Mouse (Mus musculus): Measurements from ENCODE around the gene Dtx1. TPM values are rescaled to one million over a fixed set of nuclear protein-coding genes. Genes with fewer than 3 reads are reported as not detected.
A peak's percentile ranks its signal among the peaks of the same experiment; 100 is the strongest.

Gene Dtx1
- total RNA-seq, 2 experiments from 2014 or later: 84.4 to 90.4 TPM

DNA sequence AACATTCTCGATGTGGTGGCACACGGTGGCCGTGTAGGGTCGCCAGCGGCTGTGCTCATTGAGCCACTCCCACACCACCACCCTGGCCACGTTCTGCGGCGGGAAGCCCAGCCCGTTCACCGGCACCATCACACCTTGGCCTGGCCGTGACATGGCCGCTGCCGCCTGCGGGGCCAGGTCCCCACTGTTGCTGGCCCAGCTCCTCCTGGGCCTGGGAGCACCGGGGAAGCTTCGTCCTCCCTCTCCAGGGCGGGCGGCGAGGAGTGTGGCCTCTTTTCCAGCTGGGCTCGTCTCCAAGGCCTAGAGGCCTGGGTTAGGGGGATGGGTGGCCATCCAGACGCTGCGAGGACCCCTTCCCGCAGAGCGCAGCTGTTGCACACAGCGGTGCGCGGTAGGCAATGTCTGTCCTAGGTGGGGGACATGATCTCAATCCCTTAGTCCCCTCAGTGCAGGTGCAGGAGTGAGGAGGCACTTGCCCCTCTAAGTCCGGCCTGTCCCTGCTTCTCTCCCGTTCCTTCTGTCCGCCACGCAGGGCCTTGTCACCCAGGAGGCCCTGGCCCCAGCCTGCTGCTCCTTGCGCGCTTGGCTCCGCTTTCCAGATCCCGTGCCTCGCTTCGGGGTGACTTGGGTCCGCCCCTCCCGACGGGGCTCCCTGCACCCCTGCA is 1.4 kb downstream of the Dtx1 start:
- peak in 1 of 2 experiments; percentile 77 for DNase-seq (ENCODE audit: extremely low spot score in 1 of 2, low spot score in 2 of 2)
- intact Hi-C loops (cut with DNase I): loop anchor here (2.0 kb wide), 1 partner anchor 29 kb away; no protein-coding TSS in a partner anchor

DNA sequence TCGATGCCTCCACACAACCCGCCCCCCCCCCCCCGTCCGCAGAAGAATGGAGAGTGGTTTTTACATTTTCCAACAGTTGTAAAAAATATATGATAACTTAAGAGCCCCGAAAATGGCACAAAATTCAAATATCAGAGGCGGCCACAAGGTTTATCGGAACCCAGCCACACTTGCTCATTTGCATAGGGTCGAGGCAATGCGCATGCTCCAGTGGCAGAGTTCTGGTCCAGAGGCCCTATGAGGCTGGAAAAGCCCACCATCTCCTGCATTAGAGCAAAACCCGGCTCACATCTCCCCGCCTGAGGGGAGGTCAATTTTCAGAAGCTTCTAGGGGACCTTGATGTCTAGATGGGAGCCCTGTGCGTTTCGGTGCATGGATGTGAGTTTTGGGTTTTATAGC is 4.8 kb downstream of the Dtx1 start:
- intact Hi-C loops (cut with DNase I): no loop called here
- no peak for DNase-seq (ENCODE audit: extremely low spot score in 1 of 2, low spot score in 2 of 2)

DNA sequence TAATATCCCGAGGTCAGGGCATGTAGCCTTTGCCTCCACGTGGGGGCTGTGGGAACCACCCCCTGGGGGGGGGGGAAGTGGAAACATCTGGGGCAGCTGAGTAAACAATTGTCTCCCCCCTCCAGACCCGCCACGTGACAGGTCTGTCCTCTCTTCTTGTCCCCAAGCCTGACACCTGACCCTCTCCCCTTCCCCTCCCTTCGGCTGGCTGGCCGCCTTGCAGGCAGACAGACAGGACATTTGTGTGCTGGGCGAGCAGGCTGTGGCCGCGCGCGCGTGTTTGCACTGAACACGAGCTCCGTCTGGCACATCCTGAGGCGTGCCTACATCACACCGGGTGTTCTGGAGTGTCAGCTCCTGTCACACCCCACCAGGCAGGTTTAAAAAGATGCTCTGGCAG is 5.2 kb downstream of the Dtx1 start:
- DNase-seq (ENCODE audit: extremely low spot score in 1 of 2, low spot score in 2 of 2): peak in 1 of 2 experiments; percentile 80
- intact Hi-C loops (cut with DNase I): no loop called here

DNA sequence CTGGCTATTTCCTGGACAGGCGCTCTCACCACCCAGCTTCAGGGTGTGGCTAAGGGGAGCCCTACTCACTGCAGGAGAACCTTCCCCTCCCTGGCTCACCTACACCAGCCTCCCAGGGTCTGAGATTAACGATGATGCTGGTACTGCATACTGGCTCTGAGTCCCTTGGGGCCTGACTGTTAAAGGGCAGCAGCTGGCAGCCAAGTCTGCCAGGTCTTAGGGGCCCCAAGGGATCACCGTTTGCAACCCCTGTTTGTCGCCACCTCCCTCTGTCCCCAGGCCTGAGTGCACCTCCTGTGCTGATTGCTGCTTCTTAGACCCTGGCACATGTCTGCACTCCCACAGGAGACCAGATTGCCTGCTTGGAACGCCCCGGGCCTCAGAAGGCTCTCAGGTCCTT is 7.3 kb downstream of the Dtx1 start:
- DNase-seq (ENCODE audit: extremely low spot score in 1 of 2, low spot score in 2 of 2): no peak
- intact Hi-C loops (cut with DNase I): no loop called here

DNA sequence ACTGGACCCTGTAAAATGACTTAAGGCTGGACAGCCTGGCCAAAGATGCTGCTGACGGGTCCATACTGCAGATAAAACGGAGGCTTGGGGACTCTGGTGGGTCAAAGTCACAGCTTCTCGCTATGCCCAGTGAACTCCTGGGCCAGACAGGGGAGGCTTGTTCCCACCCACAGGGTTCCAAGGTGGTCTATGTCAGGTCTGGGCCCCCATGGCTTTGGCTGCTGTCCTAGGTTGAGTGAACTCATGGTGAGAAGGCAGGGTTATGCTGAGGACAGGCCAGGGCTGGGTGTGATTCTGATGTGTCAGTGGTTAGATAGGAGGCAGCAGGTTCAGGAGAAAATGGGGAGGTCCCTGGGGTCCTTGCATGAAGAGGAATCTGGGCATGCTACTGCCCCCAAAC is 8.1 kb downstream of the Dtx1 start:
- DNase-seq (ENCODE audit: extremely low spot score in 1 of 2, low spot score in 2 of 2): no peak
- intact Hi-C loops (cut with DNase I): no loop called here

DNA sequence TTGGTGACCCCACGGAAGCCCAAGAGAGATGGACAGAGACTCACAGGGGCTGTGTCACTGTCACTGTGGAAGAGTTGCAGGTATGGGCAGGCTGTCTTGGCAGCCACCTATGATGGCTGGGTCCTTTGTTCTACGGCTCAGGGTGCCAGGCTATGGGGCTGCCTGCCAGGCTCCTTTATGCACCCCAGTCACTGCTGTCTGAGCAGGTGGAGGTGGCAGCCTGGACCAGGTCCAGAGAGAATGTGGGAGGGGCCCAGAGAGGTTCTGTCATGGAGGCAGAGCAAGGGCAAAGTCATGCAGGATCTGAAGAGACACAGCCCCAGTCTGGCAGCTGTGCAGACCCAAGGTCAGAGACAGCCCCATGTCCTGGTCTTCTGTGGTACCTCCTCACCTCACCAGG is 8.8 kb downstream of the Dtx1 start:
- DNase-seq (ENCODE audit: extremely low spot score in 1 of 2, low spot score in 2 of 2): no peak
- intact Hi-C loops (cut with DNase I): no loop called here

DNA sequence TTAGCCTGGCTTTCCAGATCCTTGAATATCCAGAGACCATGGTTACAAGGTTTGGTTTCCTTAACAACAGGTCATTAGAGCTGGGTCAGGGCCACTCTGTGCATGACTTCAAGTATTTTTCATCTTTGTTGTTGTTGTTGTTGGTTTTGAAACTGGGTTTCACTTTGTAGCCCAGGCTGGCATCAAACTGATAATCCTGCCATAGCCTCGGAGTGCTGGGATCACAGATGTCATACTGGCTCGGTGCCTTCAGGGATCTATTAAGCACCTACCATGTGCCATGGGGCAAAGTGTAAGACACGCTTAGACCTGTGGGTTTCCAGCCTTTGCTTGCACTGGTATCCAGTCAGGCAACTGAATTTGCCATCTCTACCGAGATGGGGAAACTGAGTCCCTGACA is 9.3 kb downstream of the Dtx1 start:
- DNase-seq (ENCODE audit: extremely low spot score in 1 of 2, low spot score in 2 of 2): no peak
- intact Hi-C loops (cut with DNase I): no loop called here

DNA sequence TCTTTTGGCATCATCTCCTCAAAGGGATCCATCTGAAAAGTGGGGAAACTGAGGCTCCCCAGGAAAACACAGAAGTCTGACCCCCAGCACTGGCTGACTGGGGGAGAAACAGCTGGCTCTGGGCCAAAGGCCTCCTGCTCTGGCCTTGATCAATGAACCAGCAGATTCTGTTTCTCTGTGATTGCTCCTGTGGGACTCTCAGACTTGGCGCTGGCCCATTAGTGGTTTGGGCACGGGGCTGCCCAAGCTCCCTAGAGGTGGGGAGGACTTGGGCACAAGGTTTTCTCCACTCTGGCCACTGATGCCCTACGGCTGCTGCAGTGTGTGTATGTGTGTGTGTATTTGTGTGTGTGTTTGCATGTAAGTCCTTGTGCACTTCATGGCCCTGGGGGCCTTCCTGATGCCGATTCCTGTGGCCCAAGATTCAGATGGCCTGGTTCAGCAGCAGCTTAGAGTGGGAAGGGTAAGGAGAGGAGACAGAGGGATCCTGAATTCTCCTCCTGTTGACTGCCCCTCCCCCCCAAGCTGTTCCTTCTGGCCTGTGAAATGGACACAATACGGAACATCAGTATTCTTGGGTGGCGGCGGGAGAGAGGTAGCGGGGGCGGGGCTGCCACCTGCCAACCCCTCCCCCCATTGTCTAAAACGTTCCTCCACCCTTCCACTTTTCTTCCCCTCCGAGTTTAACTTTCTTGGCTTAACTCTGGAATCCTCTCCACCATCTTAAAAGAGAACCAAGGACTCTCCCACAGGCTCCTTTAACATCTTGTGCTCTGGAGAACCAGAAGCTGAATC is 10.5 kb downstream of the Dtx1 start:
- DNase-seq (ENCODE audit: extremely low spot score in 1 of 2, low spot score in 2 of 2): no peak
- intact Hi-C loops (cut with DNase I): no loop called here

DNA sequence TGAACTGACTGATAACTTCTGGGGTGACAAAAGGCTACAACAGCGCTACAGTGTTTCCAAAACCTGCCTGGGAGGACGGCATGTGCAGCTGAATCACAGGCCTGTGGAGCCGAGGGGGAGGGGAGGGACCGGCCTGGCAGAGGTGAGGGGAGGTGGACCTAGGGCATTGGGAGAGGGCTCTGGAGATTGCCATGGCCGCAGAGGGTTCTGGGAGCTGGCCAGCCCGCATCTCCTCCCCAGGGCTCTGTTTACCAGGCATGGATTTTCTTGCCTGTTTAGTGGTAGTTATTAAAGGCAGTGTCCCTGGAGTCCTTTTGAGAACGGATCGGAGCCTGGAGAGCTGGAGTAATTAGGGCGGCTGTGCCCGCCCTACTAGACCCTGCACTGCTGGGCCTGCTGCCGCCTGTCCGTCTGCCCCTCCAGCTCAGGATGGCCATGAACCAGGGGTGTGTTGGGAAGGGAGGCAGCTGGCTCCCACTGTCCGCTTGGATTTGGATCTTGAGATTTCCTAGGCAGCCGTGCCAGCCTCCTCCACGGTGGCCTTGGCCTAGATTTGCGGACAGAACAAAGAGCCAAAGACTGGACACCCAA is 12.8 kb downstream of the Dtx1 start:
- intact Hi-C loops (cut with DNase I): no loop called here
- peak; percentile 49 to 62 for DNase-seq (ENCODE audit: extremely low spot score in 1 of 2, low spot score in 2 of 2)

DNA sequence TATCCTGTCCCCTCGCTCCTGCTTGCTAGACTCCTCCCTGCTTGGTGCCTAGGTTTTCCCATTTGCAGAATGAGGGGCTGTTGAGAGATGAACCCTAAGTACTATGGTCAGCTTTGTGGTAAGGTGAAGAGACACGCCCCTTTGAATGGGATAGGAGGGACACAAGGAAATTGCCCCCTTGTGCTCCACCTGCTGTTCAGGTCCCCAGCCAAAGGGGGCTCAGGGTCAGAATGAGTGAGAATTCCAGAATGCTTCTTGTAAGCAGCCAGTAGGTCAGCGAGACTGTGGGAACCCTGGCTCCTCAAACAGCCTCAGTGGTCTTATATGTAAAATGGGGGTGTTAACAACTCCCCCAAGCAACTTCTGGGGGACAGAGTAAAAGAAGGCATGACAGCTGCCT is 13.5 kb downstream of the Dtx1 start:
- no peak for DNase-seq (ENCODE audit: extremely low spot score in 1 of 2, low spot score in 2 of 2)
- intact Hi-C loops (cut with DNase I): no loop called here

DNA sequence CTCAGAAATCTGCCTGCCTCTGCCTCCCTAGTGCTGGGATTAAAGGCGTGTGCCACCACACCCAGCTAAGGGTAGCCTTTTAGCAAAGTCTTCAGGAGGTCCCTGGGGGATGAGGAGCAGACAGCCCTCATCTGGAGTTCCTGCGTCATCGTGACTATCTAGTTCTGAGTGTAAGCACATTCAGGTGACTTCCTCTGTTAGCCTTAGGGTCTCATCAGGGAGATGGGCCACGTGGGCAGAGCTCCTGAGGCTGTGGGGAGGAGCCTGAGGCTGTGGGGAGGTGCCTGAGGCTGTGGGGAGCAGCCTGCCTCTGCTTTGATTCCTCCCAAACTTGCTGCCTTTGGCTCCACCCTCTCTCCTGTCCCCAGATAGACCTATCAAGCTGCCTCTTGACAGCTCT is 14.9 kb downstream of the Dtx1 start:
- intact Hi-C loops (cut with DNase I): no loop called here

DNA sequence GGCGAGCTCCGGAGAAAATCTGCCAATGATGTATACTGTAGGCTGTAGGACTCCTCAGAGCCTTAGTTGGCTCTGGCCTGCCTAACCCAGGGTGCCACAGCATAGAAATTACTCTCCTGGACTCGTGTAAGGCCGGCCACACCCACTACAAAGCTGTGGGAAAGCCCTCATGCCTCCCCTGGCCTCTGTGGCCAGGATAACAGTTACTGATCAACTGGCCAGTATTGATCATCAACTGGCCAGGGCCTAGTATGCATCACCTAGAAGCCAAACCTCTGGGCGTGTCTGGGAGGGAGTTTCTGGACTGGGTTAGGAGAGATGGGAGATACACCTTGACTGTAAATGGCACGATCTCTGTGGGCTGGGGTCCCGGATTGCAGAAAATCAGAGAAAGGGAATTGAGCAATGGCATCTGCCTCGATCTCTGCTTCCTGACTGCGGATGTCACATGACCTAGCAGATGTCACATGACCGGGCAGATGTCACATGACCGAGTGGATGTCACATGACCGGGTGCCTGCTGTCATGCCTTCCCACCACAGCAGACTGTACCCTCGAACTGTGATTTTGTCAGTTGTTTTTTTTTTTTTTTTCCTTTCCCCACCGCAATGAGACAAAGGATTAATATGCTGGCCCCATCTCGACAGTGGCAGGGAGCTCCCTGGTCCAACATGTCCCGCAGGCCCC is 15.5 kb downstream of the Dtx1 start:
- intact Hi-C loops (cut with DNase I): no loop called here
- no peak for DNase-seq (ENCODE audit: extremely low spot score in 1 of 2, low spot score in 2 of 2)

More for the DNA sequence above, 14.9 kb downstream of the Dtx1 start:
- DNase-seq (ENCODE audit: extremely low spot score in 1 of 2, low spot score in 2 of 2): no peak

DNA sequence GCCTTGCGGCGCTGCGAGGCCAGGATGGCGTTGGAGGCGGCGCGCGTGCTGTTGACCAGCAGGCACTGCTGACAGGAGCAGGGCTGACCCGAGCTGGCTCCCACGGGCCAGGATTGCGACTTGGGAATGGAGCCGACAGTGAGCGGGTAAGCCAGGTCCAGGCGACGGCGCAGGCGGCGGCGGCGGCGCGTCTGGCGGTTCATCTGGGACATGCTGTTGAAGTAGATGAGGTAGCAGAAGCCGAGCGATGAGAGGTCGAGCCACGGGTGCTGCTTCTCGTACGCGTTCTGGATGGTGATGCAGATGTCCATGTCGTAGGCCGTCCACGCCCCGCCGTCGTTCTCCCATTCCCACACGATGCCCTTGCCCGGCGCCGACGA is 17.0 kb downstream of the Dtx1 start:
- intact Hi-C loops (cut with DNase I): no loop called here
- DNase-seq (ENCODE audit: extremely low spot score in 1 of 2, low spot score in 2 of 2): no peak

DNA sequence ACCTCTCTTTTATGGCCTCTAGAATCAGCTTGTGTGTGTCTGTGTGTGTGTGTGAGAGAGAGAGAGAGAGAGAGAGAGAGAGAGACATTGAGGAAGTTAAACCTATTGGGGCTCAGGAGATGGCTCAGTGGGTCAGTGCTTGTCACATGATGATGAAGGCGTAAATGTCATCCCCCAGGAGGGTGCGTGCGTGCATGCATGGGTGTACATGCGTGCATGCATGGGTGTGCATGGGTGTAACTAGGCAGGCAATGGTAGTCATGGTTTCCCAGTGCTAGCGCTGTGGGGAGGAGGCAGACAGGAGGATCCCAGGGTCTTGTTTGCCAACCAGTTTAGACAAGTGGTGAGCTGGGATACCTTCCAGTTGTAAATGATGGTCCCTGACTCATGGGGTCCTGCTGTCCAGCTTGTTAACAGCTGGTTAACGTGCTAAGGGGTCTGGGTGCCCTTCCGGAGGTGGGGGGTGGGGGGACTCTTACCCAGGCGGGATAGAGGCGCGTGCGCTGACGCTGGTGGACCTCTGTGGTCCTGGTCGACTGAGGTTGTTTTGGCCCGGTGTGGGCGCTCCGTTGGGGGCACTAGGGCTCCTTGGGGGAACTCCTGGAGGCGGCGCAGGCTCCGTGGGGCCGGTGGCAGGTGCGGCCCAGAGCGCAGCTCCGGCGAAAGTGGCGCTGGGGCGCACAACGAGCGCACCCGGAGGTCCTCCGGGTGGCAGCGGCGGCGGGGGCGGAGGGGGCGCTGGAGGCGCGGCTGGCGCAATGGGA is 17.6 kb downstream of the Dtx1 start:
- intact Hi-C loops (cut with DNase I): no loop called here
- DNase-seq (ENCODE audit: extremely low spot score in 1 of 2, low spot score in 2 of 2): no peak

DNA sequence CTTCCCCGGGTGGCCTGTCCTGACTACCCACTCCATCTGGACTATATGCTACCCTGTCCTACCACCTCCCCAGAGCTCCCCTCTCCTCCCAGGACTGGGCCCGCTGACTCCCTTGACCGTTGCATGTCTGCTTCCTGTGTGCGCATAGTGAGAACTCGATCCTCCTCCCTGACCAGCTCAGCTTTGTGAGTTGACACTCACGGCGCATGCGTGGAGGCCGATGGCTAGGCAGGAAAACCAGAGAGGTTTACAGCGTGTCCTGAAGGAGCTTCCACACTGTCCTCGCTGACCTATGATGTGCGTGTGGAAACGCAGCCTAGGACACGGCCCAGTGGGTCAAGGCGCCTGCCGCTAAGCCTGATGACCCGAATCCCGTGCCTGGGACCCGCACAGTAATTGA is 19.7 kb downstream of the Dtx1 start:
- intact Hi-C loops (cut with DNase I): no loop called here
- DNase-seq (ENCODE audit: extremely low spot score in 1 of 2, low spot score in 2 of 2): no peak

DNA sequence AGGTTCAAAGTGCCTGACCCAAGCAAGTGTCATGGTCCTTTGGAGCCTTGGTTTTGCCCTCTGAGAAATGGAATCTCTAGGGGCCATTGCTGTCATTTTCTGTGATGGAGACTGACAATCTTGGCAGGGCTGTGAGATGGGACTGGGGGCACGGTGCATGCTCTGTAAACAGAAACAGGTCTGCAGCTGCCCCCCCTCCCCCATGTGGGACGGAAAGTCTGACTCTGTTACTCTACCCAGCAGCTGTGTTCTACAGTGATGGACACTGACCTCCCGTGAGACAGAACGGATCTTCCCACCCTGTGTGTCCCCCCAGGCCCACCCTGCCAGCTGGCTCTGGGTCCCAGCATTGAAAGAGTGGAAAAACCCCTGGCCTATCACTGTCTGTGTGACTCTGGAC is 21.3 kb downstream of the Dtx1 start:
- no peak for DNase-seq (ENCODE audit: extremely low spot score in 1 of 2, low spot score in 2 of 2)
- intact Hi-C loops (cut with DNase I): no loop called here

DNA sequence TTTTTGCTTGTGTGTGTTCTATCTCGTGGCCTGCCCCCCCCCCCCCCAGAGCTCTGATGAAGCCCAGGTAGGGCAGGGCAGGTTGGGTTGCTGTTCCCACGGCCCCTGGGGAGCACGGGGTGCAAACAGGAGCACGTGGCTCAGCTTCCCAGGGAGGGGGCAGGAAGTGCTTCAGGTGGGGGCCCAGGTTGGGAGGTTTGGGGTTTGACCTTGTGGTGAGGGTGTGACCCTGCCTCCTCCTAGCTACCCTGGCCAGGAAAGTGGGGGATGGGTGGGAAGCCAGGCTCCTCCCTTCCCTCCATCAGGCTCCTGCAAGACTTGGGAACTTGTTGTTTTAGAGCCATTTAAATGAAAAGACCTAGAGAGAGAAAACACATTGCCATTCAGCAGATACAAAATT is 23.3 kb downstream of the Dtx1 start:
- no peak for DNase-seq (ENCODE audit: extremely low spot score in 1 of 2, low spot score in 2 of 2)
- intact Hi-C loops (cut with DNase I): no loop called here

DNA sequence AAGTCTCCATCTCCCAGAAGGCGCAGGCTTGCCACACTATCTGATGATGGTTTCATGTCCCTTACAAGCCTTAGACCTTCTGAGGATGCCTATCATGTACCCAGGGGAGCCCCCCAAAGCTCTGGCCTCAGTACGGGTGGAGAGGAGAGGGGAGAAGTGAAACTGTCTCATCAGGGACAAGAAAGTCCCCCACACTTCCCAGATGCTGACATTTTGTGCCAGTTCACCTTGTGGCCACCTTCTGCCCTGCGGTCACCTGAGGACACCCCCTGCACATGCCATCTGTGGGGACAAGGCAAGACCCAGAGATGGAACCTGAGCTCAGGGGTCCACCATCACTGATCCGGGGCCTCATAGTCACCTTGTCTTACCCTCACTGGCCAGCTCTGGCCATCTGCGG is 23.8 kb downstream of the Dtx1 start:
- no peak for DNase-seq (ENCODE audit: extremely low spot score in 1 of 2, low spot score in 2 of 2)
- intact Hi-C loops (cut with DNase I): no loop called here

DNA sequence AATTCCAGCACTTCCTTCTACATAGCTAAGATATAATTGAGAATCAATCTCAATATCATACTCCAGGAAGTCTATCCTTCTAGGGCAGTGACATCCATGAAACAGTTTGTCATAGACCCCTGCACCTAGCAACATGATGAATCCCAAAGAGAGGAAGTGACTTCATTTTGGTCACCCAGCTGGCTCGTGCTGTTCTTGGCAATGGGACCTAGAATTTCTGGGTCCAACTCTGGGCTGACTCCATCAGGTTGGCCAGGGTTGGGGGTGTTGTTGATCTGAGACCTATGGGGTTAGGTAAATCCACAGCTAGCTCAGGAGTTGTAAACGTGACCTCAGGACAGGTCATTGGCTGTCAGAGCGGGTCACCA is 24.3 kb downstream of the Dtx1 start:
- DNase-seq (ENCODE audit: extremely low spot score in 1 of 2, low spot score in 2 of 2): no peak
- intact Hi-C loops (cut with DNase I): no loop called here

All from left cerebral cortex, postnatal 10 days (tissue).